Mouse (Mus musculus) brain, embryonic 14.5 days (tissue): Measurements from ENCODE around the gene Msl3l2. TPM values are rescaled to one million over a fixed set of nuclear protein-coding genes. Genes with fewer than 3 reads are reported as not detected.
A peak's percentile ranks its signal among the peaks of the same experiment; 100 is the strongest.

Experiments used
- DNase-seq: peaks from one replicate; pipeline ENCODE4 v3.0.0-alpha.2; 2011; ENCODE audit warnings: low read depth
- CTCF ChIP-seq: fragments of 200-500 bp; IDR thresholded peaks from 2 replicates; pipeline ENCODE4 v1.5.1; 2012; ENCODE audit warnings: inconsistent platforms, mild to moderate bottlenecking, moderate library complexity, borderline replicate concordance; ENCODE audit not compliant: insufficient read depth, insufficient read length; ENCODE audit errors: extremely low read depth
- POLR2A ChIP-seq: fragments of 200-500 bp; IDR thresholded peaks from 2 replicates; pipeline ENCODE4 v1.6.1; 2012; ENCODE audit warnings: mild to moderate bottlenecking, inconsistent platforms, borderline replicate concordance; ENCODE audit not compliant: poor library complexity, insufficient read depth, insufficient read length, severe bottlenecking; ENCODE audit errors: extremely low read depth
- polyA plus RNA-seq: library from polyadenylated mRNA; depleted of rRNA; stranded (reverse); fragments of >200 nt; gene quantifications from 2 replicates; pipeline ENCODE4 v1.2.3, GENCODE M21; 2012; rRNA removed

Gene Msl3l2
- polyA plus RNA-seq, 1 experiment = 15.5 TPM

- no peak for TF ChIP-seq CTCF
- no peak for TF ChIP-seq POLR2A
- peak; percentile 70 for DNase-seq
These were observed 9.0 kb downstream of the Msl3l2 start for GRCm38 (mm10) chr10:56115636-56116180.

GRCm38 (mm10) chr10:56126972-56127371, 20.3 kb downstream of the Msl3l2 start:
- DNase-seq = no peak
- TF ChIP-seq POLR2A = no peak
- no peak for TF ChIP-seq CTCF

- TF ChIP-seq CTCF = no peak
- no peak for TF ChIP-seq POLR2A
- no peak for DNase-seq
These were observed 22.9 kb downstream of the Msl3l2 start for GRCm38 (mm10) chr10:56129642-56130041.

- TF ChIP-seq CTCF (no peak), POLR2A (no peak)
These were observed 30.5 kb downstream of the Msl3l2 start for GRCm38 (mm10) chr10:56137191-56137590.

GRCm38 (mm10) chr10:56148920-56149319, 42.2 kb downstream of the Msl3l2 start:
- TF ChIP-seq POLR2A (no peak), CTCF (no peak)

More at GRCm38 (mm10) chr10:56137191-56137590, 30.5 kb downstream of the Msl3l2 start:
- no peak for DNase-seq

GRCm38 (mm10) chr10:56156956-56157355, 50.2 kb downstream of the Msl3l2 start:
- no peak for DNase-seq
- no peak for TF ChIP-seq CTCF
- no peak for TF ChIP-seq POLR2A

More at GRCm38 (mm10) chr10:56148920-56149319, 42.2 kb downstream of the Msl3l2 start:
- DNase-seq = peak; percentile 36

GRCm38 (mm10) chr10:56158207-56158606, 51.5 kb downstream of the Msl3l2 start:
- no peak for TF ChIP-seq CTCF
- TF ChIP-seq POLR2A = no peak
- DNase-seq = peak; percentile 89

GRCm38 (mm10) chr10:56158748-56159147, 52.0 kb downstream of the Msl3l2 start:
- peak; percentile 59 for DNase-seq
- TF ChIP-seq POLR2A (no peak), CTCF (no peak)

- TF ChIP-seq POLR2A (no peak), CTCF (no peak)
- DNase-seq = peak; percentile 49
These were observed 57.7 kb downstream of the Msl3l2 start for GRCm38 (mm10) chr10:56164411-56164810.

- TF ChIP-seq POLR2A (no peak), CTCF (no peak)
- DNase-seq = no peak
These were observed 59.0 kb downstream of the Msl3l2 start for GRCm38 (mm10) chr10:56165758-56166157.

Other genes starting within 250 kb of the Msl3l2 start
- 2.4 and 3.0 TPM in 2 replicates for gene Tbc1d32, start 121.8 kb downstream of the Msl3l2 start, polyA plus RNA-seq